Mouse (Mus musculus): ENCODE results near the gene Kcnj11. TPM values are rescaled to one million over a fixed set of nuclear protein-coding genes. Genes with fewer than 3 reads are reported as not detected.

Gene Kcnj11
- total RNA-seq, 2 experiments from 2014 or later = not detected

DNA sequence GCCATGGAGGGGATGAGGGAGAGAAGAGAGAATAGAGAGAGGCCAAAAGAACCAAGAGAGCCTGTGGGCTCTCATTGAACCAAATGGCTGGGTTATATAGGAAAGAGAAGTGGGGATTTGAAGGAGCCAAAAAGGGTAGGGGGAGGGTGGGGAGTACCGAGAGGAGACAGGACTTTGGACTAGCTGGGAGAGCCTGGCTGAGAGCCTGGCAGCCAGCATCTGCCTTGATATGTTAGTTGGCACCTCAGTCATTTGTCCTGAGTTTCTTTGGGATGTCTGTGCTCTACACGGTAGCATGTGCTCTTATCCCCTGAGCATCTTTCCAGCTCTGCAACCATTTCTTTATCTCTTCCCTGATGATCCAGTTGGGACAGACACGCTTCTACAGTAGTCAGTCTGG is 47.0 kb downstream of the Kcnj11 start:
- ATAC-seq (replicated peaks; ENCODE audit: poor library complexity, severe bottlenecking) = no peak

GRCm38 (mm10) chr7:46052161-46052821 is 48.3 kb downstream of the Kcnj11 start:
- 0 out of 2 replicates have a peak, but pooled peaks have one; percentile 29 for ATAC-seq (replicated peaks; ENCODE audit: poor library complexity, severe bottlenecking)

DNA sequence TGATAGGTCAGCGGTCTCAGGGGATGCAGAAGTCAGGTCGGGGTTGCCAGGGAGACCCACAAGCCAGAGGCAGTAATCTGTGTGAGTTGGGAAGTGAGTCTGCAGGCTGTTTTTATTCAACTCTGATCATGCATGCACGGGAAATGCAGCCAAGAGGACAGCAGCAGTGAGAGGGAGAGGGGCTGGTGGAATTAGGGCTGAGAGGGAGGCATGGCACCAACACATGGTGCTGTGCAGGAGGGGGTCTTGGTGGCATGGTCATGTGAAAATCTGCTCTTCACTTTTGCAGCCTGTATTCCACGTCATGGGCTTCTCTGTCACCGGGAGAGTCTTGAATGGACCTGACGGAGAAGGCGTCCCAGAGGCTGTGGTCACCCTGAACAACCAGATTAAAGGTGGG is 50.6 kb downstream of the Kcnj11 start:
- ATAC-seq (replicated peaks; ENCODE audit: poor library complexity, severe bottlenecking) = no peak

DNA sequence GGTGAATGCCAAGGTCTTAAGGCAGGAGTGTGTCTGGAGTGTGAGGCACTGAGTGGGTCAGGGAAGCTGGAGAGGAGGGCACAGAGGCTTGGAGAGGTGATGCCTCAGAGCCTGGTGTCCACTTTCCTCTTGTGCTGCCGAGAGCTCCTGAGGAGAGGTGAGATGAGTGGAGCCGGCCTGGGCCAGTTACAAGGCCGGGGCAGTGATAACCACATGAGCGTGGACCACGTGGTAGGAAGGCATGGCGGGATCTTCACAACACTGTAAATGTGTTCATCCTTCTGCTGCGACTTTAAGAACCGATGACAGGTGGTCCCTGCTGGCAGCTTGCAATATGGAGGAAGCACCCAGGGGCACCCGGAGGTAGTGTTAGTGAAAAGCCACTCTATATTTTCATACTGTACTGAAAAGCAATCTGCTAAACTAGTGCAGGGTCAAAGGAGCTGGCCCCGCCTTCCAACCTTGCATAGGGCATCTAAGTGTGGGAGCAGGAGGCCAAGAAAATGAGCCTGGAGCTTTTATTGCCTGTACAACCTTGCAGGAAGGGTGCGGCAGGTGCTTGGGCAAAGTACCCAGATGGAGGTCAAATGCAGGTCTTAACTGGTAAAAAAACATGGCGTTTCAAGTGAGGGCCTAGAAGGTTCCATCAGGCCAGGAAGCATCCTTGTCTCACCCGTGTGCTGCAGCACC is 52.5 kb downstream of the Kcnj11 start:
- ATAC-seq (replicated peaks; ENCODE audit: poor library complexity, severe bottlenecking) = no peak

GRCm38 (mm10) chr7:46045882-46046281 is 54.7 kb downstream of the Kcnj11 start:
- peak; percentile 63 for ATAC-seq (replicated peaks; ENCODE audit: poor library complexity, severe bottlenecking)

DNA sequence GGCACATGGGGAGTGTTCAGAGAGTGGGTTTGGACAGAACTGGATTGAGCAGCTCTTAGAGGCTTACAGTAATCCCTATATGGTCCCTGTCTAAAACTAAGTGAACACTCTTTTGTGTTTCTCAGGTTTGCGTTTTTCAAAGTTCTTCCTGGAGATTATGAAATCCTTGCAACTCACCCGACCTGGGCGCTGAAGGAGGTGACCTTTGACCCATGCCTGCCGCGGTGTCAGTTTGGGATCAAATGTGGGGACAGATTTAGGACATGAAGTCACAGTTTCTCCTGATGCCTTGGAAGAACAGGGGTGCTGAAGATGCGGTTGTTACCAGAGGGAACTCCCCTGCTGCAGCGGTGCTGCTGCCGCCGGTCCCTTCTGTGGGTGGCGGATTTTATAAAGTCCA is 56.5 kb downstream of the Kcnj11 start:
- no peak for ATAC-seq (replicated peaks; ENCODE audit: poor library complexity, severe bottlenecking)

Other genes with a start within 250 kb of the Kcnj11 start
- 123 and 143 TPM in 2 replicates for gene Kdelr1, start 228.0 kb downstream of the Kcnj11 start, total RNA-seq (2014; fragmentation: Nextera tagmentation)
- gene Kdelr1, start 228.0 kb downstream of the Kcnj11 start, total RNA-seq (2017) = 65.2 and 72.5 TPM in 2 replicates
- 0.15 TPM in 1 of 2 replicates, not detected in the other for gene Grin2d, start 222.4 kb downstream of the Kcnj11 start, total RNA-seq (2014; fragmentation: Nextera tagmentation)
- gene Grin2d, start 222.4 kb downstream of the Kcnj11 start, total RNA-seq (2017) = 0.09 TPM in 1 of 2 replicates, not detected in the other
- gene Syngr4, start 204.1 kb downstream of the Kcnj11 start, total RNA-seq (2014; fragmentation: Nextera tagmentation) = 3.7 and 4.0 TPM in 2 replicates
- gene Syngr4, start 204.1 kb downstream of the Kcnj11 start, total RNA-seq (2017) = 0.41 TPM in 1 of 2 replicates, not detected in the other
- 14.5 and 21.2 TPM in 2 replicates for gene Tmem143, start 203.8 kb downstream of the Kcnj11 start, total RNA-seq (2014; fragmentation: Nextera tagmentation)
- gene Tmem143, start 203.8 kb downstream of the Kcnj11 start, total RNA-seq (2017) = 9.5 and 12.5 TPM in 2 replicates
- 244 and 297 TPM in 2 replicates for gene Emp3, start 179.4 kb downstream of the Kcnj11 start, total RNA-seq (2014; fragmentation: Nextera tagmentation)
- gene Emp3, start 179.4 kb downstream of the Kcnj11 start, total RNA-seq (2017) = 174 and 251 TPM in 2 replicates
- gene Ccdc114, start 176.7 kb downstream of the Kcnj11 start, total RNA-seq (2014; fragmentation: Nextera tagmentation) = 3.1 TPM in 1 of 2 replicates, not detected in the other
- 1.8 and 3.0 TPM in 2 replicates for gene Ccdc114, start 176.7 kb downstream of the Kcnj11 start, total RNA-seq (2017)
- not detected in 2 replicates for gene Abcc6, start 70.5 kb downstream of the Kcnj11 start, total RNA-seq (2014; fragmentation: Nextera tagmentation)
- gene Abcc6, start 70.5 kb downstream of the Kcnj11 start, total RNA-seq (2017) = not detected in 2 replicates
- gene Nomo1, start 67.1 kb downstream of the Kcnj11 start, total RNA-seq (2014; fragmentation: Nextera tagmentation) = 40.8 and 56.0 TPM in 2 replicates
- gene Nomo1, start 67.1 kb downstream of the Kcnj11 start, total RNA-seq (2017) = 59.7 and 71.5 TPM in 2 replicates
- gene Abcc8, start 79.3 kb upstream of the Kcnj11 start, total RNA-seq (2014; fragmentation: Nextera tagmentation) = not detected in 2 replicates
- gene Abcc8, start 79.3 kb upstream of the Kcnj11 start, total RNA-seq (2017) = not detected in 2 replicates
- gene Ush1c, start 137.7 kb upstream of the Kcnj11 start, total RNA-seq (2014; fragmentation: Nextera tagmentation) = not detected in 2 replicates
- not detected in 2 replicates for gene Ush1c, start 137.7 kb upstream of the Kcnj11 start, total RNA-seq (2017)
- not detected in 2 replicates for gene Otog, start 140.2 kb upstream of the Kcnj11 start, total RNA-seq (2014; fragmentation: Nextera tagmentation)
- not detected in 2 replicates for gene Otog, start 140.2 kb upstream of the Kcnj11 start, total RNA-seq (2017)